In genomic region chr4:95053791-95054117, GRCm38 (mm10) we compare ENCODE assay signal across 8 mouse cellular contexts. TPM values are rescaled to one million over a fixed set of nuclear protein-coding genes. Genes with fewer than 3 reads are reported as not detected.
DNase-seq lines count a peak whose midpoint lies in the region; ATAC-seq and TF ChIP-seq lines count a peak whose summit lies in the region.

No protein-coding gene starts in this region.

- H3K9me3 ChIP-seq in embryonic facial prominence, embryonic 10.5 days = no peaks in the 10 kb centered on the region
- H3K9me3 ChIP-seq in limb, embryonic 13.5 days = no peaks in the 10 kb centered on the region
- H3K9me3 ChIP-seq in midbrain, embryonic 16.5 days (replicated peaks; ENCODE audit: control insufficient read depth, low read length, poor library complexity, severe bottlenecking) = no peaks in the 10 kb centered on the region
- H3K9me3 ChIP-seq in stomach, postnatal 0 days (ENCODE audit: control insufficient read depth, low read length) = no peaks in the 10 kb centered on the region

- peak overlapping the region; percentile 93 for H3K4me2 ChIP-seq in limb, embryonic 13.5 days (replicated peaks)
- H3K4me2 ChIP-seq in midbrain, embryonic 16.5 days (ENCODE audit: low read length) = peak overlapping the region; percentile 84
- peak overlapping the region; percentile 86 for H3K4me2 ChIP-seq in stomach, postnatal 0 days (replicated peaks; ENCODE audit: low read depth)

- 0 out of 2 replicates have a peak, but pooled peaks have one; percentile 10 for TF ChIP-seq CTCF in stomach, postnatal 0 days (IDR thresholded peaks at IDR 0.05; ENCODE audit: low read depth)

- TF ChIP-seq EP300 in stomach, postnatal 0 days (optimal IDR thresholded peaks at IDR 0.05) = peak; percentile 2

- peak overlapping the region; percentile 96 for H3K27ac ChIP-seq in embryonic facial prominence, embryonic 10.5 days (replicated peaks)
- H3K27ac ChIP-seq in limb, embryonic 13.5 days = peak overlapping the region; percentile 97
- H3K27ac ChIP-seq in midbrain, embryonic 16.5 days (ENCODE audit: low read length) = peak overlapping the region; percentile 95
- H3K27ac ChIP-seq in stomach, postnatal 0 days (replicated peaks) = peak overlapping the region; percentile 100

- H3K9ac ChIP-seq in limb, embryonic 13.5 days = peak overlapping the region; percentile 87
- H3K9ac ChIP-seq in midbrain, embryonic 16.5 days (ENCODE audit: low read depth, low read length) = peak overlapping the region; percentile 82
- H3K9ac ChIP-seq in stomach, postnatal 0 days (ENCODE audit: low read length) = peak overlapping the region; percentile 56

- H3K36me3 ChIP-seq in embryonic facial prominence, embryonic 10.5 days (replicated peaks) = 0 out of 2 replicates have a peak, but pooled peaks cover 4% of the 10 kb centered on the region
- H3K36me3 ChIP-seq in limb, embryonic 13.5 days = no peaks in the 10 kb centered on the region
- H3K36me3 ChIP-seq in midbrain, embryonic 16.5 days (ENCODE audit: control insufficient read depth, insufficient read depth, low read length) = no peaks in the 10 kb centered on the region
- H3K36me3 ChIP-seq in stomach, postnatal 0 days (ENCODE audit: control insufficient read depth, insufficient read depth, low read length) = no peaks in the 10 kb centered on the region

- WGBS in embryonic facial prominence, embryonic 10.5 days = 2% methylated on average over 6 of the region's 6 CpGs
- under 1% methylated on average over 6 of the region's 6 CpGs for WGBS in limb, embryonic 13.5 days
- 0% methylated on average over 6 of the region's 6 CpGs for WGBS in midbrain, embryonic 16.5 days
- 2% methylated on average over 6 of the region's 6 CpGs for whole genome bisulfite sequencing in stomach, postnatal 0 days

- DNase-seq in embryo, embryonic 10 days (ENCODE audit: low spot score) = peak; percentile 68
- DNase-seq in embryo, embryonic 9.5 days (ENCODE audit: extremely low spot score) = no peak
- peak; percentile 62 for DNase-seq in embryonic facial prominence, embryonic 10.5 days (ENCODE audit: low spot score)
- DNase-seq in heart, adult 8-10 months (ENCODE audit: low spot score) = peak; percentile 76
- DNase-seq in kidney, adult 9 months = peak; percentile 95
- DNase-seq in stomach, postnatal 0 days (ENCODE audit: low spot score) = peak; percentile 81

- ATAC-seq in limb, embryonic 13.5 days (ENCODE audit: low FRiP score, low read depth) = no peak
- no peak for ATAC-seq in midbrain, embryonic 16.5 days
- no peak for ATAC-seq in stomach, postnatal 0 days (ENCODE audit: low FRiP score, low TSS enrichment)

- no peaks in the 10 kb centered on the region for H3K27me3 ChIP-seq in embryonic facial prominence, embryonic 10.5 days (replicated peaks; ENCODE audit: low read depth, poor library complexity, severe bottlenecking)
- H3K27me3 ChIP-seq in limb, embryonic 13.5 days = no peaks in the 10 kb centered on the region
- H3K27me3 ChIP-seq in midbrain, embryonic 16.5 days (ENCODE audit: control insufficient read depth, insufficient read depth, low read depth, low read length) = no peaks in the 10 kb centered on the region
- no peaks in the 10 kb centered on the region for H3K27me3 ChIP-seq in stomach, postnatal 0 days (ENCODE audit: control insufficient read depth, insufficient read depth, low read length)

- peaks cover 34% of the 10 kb centered on the region for H3K4me1 ChIP-seq in embryonic facial prominence, embryonic 10.5 days
- peaks cover 17% of the 10 kb centered on the region for H3K4me1 ChIP-seq in limb, embryonic 13.5 days
- H3K4me1 ChIP-seq in midbrain, embryonic 16.5 days (ENCODE audit: control insufficient read depth, insufficient read depth, low read length) = peaks cover 17% of the 10 kb centered on the region
- peaks cover 4% of the 10 kb centered on the region; the same call in 1 of the 2 replicates for H3K4me1 ChIP-seq in stomach, postnatal 0 days (replicated peaks; ENCODE audit: control insufficient read depth, insufficient read depth)

- H3K4me3 ChIP-seq in embryonic facial prominence, embryonic 10.5 days = peak overlapping the region; percentile 89
- H3K4me3 ChIP-seq in limb, embryonic 13.5 days = peak overlapping the region; percentile 82
- H3K4me3 ChIP-seq in midbrain, embryonic 16.5 days (ENCODE audit: low read depth, low read length) = peak overlapping the region; percentile 77
- H3K4me3 ChIP-seq in stomach, postnatal 0 days (ENCODE audit: low read depth, low read length) = peak overlapping the region; percentile 90

RNA-seq across cellular contexts. Expression of gene Jun, which starts 1.7 kb away (rescaled TPM):
- polyA plus RNA-seq in embryonic facial prominence, embryonic 10.5 days (2016; fragmentation: Nextera tagmentation; extraction: Ambion mirVana) = 69.8 and 78.0 TPM in 2 replicates
- total RNA-seq in heart, adult 8-10 months (2022) = 10 to 100 TPM; 38.5 to 58.4 (median 49.5) TPM
- polyA plus RNA-seq in limb, embryonic 13.5 days (2015; fragmentation: Nextera tagmentation; extraction: Ambion mirVana) = 101 and 102 TPM in 2 replicates
- 49.3 and 54.0 TPM in 2 replicates for polyA plus RNA-seq in midbrain, embryonic 16.5 days (2015; fragmentation: Nextera tagmentation; extraction: Ambion mirVana)
- 80.2 and 88.9 TPM in 2 replicates for polyA plus RNA-seq in stomach, postnatal 0 days (2015; fragmentation: Nextera tagmentation; extraction: Ambion mirVana)
